Mouse (Mus musculus): ENCODE results near the gene Hist1h2be.

GRCm38 (mm10) chr13:23576906-23577639 lies 43.9 kb downstream of the Hist1h2be start:
- TF ChIP-seq POLR2A (IDR thresholded peaks at IDR 0.05; ENCODE audit: low read depth, low read length) (no peak), CTCF (IDR thresholded peaks at IDR 0.05; ENCODE audit: borderline replicate concordance, insufficient read depth, low read length) (no peak)

All from embryonic fibroblast, embryonic 13.5 days (primary cell).